Mouse (Mus musculus): Measurements from ENCODE around the gene Lypd6. TPM values are rescaled to one million over a fixed set of nuclear protein-coding genes. Genes with fewer than 3 reads are reported as not detected.

The Lypd6 gene
- polyA plus RNA-seq, 1 experiment from 2014 or later: 0.65 TPM

- Histone ChIP-seq H3K9me3 (replicated peaks; ENCODE audit: control insufficient read depth, low read length) (no peaks in the 10 kb centered on the region), H3K4me2 (ENCODE audit: low read depth, low read length) (no peak overlapping the region), H3K27me3 (ENCODE audit: control insufficient read depth, insufficient read depth, low read depth, low read length) (no peaks in the 10 kb centered on the region), H3K36me3 (ENCODE audit: control insufficient read depth, insufficient read depth) (no peaks in the 10 kb centered on the region), H3K27ac (ENCODE audit: low read length) (no peak overlapping the region), H3K9ac (ENCODE audit: low read depth, low read length) (no peak overlapping the region), H3K4me3 (ENCODE audit: low read depth, low read length) (no peak overlapping the region), H3K4me1 (ENCODE audit: control insufficient read depth, low read depth, low read length) (no peaks in the 10 kb centered on the region)
- 28% methylated on average over 2 of the region's 2 CpGs for WGBS (ENCODE audit: insufficient replicate concordance)
- ATAC-seq (ENCODE audit: low read depth): no peak
These were observed 134.3 kb downstream of the Lypd6 start for GRCm38 (mm10) chr2:50200541-50200940.

- no peaks in the 10 kb centered on the region for H3K27me3 ChIP-seq (ENCODE audit: control insufficient read depth, insufficient read depth, low read depth, low read length)
- 70% methylated on average over 7 of the region's 7 CpGs for WGBS (ENCODE audit: insufficient replicate concordance)
- no peak for ATAC-seq (ENCODE audit: low read depth)
These were observed 154.3 kb downstream of the Lypd6 start for GRCm38 (mm10) chr2:50220574-50220973.

GRCm38 (mm10) chr2:50225019-50225418 is 158.8 kb downstream of the Lypd6 start:
- H3K4me3 ChIP-seq (ENCODE audit: low read depth, low read length): no peak overlapping the region
- no peaks in the 10 kb centered on the region for H3K36me3 ChIP-seq (ENCODE audit: control insufficient read depth, insufficient read depth)
- no peak for ATAC-seq (ENCODE audit: low read depth)
- H3K4me2 ChIP-seq (ENCODE audit: low read depth, low read length): no peak overlapping the region
- no peaks in the 10 kb centered on the region for H3K4me1 ChIP-seq (ENCODE audit: control insufficient read depth, low read depth, low read length)
- H3K27me3 ChIP-seq (ENCODE audit: control insufficient read depth, insufficient read depth, low read depth, low read length): no peaks in the 10 kb centered on the region
- no peaks in the 10 kb centered on the region for H3K9me3 ChIP-seq (replicated peaks; ENCODE audit: control insufficient read depth, low read length)
- no peak overlapping the region for H3K9ac ChIP-seq (ENCODE audit: low read depth, low read length)
- 64% methylated on average over 4 of the region's 4 CpGs for WGBS (ENCODE audit: insufficient replicate concordance)
- no peak overlapping the region for H3K27ac ChIP-seq (ENCODE audit: low read length)

More at GRCm38 (mm10) chr2:50220574-50220973, 154.3 kb downstream of the Lypd6 start:
- no peak overlapping the region for H3K4me2 ChIP-seq (ENCODE audit: low read depth, low read length)
- no peaks in the 10 kb centered on the region for H3K9me3 ChIP-seq (replicated peaks; ENCODE audit: control insufficient read depth, low read length)
- no peaks in the 10 kb centered on the region for H3K4me1 ChIP-seq (ENCODE audit: control insufficient read depth, low read depth, low read length)
- no peak overlapping the region for H3K27ac ChIP-seq (ENCODE audit: low read length)
- no peaks in the 10 kb centered on the region for H3K36me3 ChIP-seq (ENCODE audit: control insufficient read depth, insufficient read depth)
- H3K4me3 ChIP-seq (ENCODE audit: low read depth, low read length): no peak overlapping the region
- no peak overlapping the region for H3K9ac ChIP-seq (ENCODE audit: low read depth, low read length)

- H3K4me2 ChIP-seq (ENCODE audit: low read depth, low read length): no peak overlapping the region
- H3K27me3 ChIP-seq (ENCODE audit: control insufficient read depth, insufficient read depth, low read depth, low read length): no peaks in the 10 kb centered on the region
- ATAC-seq (ENCODE audit: low read depth): no peak
- H3K9ac ChIP-seq (ENCODE audit: low read depth, low read length): no peak overlapping the region
- H3K4me1 ChIP-seq (ENCODE audit: control insufficient read depth, low read depth, low read length): no peaks in the 10 kb centered on the region
- H3K9me3 ChIP-seq (replicated peaks; ENCODE audit: control insufficient read depth, low read length): no peaks in the 10 kb centered on the region
- no peak overlapping the region for H3K4me3 ChIP-seq (ENCODE audit: low read depth, low read length)
- H3K36me3 ChIP-seq (ENCODE audit: control insufficient read depth, insufficient read depth): no peaks in the 10 kb centered on the region
- 59% methylated on average over 8 of the region's 8 CpGs for WGBS (ENCODE audit: insufficient replicate concordance)
- no peak overlapping the region for H3K27ac ChIP-seq (ENCODE audit: low read length)
These were observed 167.3 kb downstream of the Lypd6 start for GRCm38 (mm10) chr2:50233491-50233890.

Other genes starting within 250 kb of the Lypd6 start
- gene Mmadhc, start 230.4 kb downstream of the Lypd6 start, polyA plus RNA-seq (2015; fragmentation: Nextera tagmentation; extraction: Ambion mirVana): 73.9 and 74.1 TPM in 2 replicates